Mouse (Mus musculus) ES-E14 (cell line): ENCODE results near the gene Fyn. TPM values are rescaled to one million over a fixed set of nuclear protein-coding genes. Genes with fewer than 3 reads are reported as not detected.

ENCODE experiments used
- DNase-seq: peaks from one replicate; pipeline ENCODE4 v3.0.0-alpha.2; 2013; ENCODE audit warnings: low read depth, low spot score
- H3K27ac ChIP-seq: 2 replicates; pipeline ENCODE4 v1.5.1; 2012; ENCODE audit warnings: low read depth, mild to moderate bottlenecking, low read length, moderate library complexity, mixed read lengths; ENCODE audit not compliant: poor library complexity, insufficient read depth, severe bottlenecking
- H3K36me3 ChIP-seq: 2 replicates; pipeline ENCODE4 v1.6.1; 2012; ENCODE audit warnings: mild to moderate bottlenecking, low read length, moderate library complexity, mixed read lengths; ENCODE audit not compliant: control insufficient read depth, poor library complexity, insufficient read depth, severe bottlenecking
- H3K4me1 ChIP-seq, 2 experiments: fragments of 150-350 bp in 1 of 2; sonication (generic) in 1 of 2; 2 replicates each; pipeline ENCODE4 v1.6.1; 2012; ENCODE audit warnings: low read length in 2 of 2, mild to moderate bottlenecking in 1 of 2, mixed read lengths in 1 of 2; ENCODE audit not compliant: control insufficient read depth in 2 of 2, insufficient read depth in 2 of 2, poor library complexity in 1 of 2
- H3K4me3 ChIP-seq, 2 experiments: fragments of 150-350 bp in 1 of 2; sonication (generic) in 1 of 2; 2 replicates each; pipeline ENCODE4 v1.5.1; 2012; ENCODE audit warnings: low read length in 2 of 2, low read depth in 1 of 2, mild to moderate bottlenecking in 1 of 2, mixed read lengths in 1 of 2; ENCODE audit not compliant: insufficient read depth in 1 of 2, poor library complexity in 1 of 2, severe bottlenecking in 1 of 2
- H3K9ac ChIP-seq: 2 replicates; pipeline ENCODE4 v1.6.1; 2012; ENCODE audit warnings: low read depth, mild to moderate bottlenecking, low read length, mixed read lengths; ENCODE audit not compliant: poor library complexity, insufficient read depth, severe bottlenecking
- H3K9me3 ChIP-seq: fragments of 150-350 bp; sonication (generic); 2 replicates; pipeline ENCODE4 v1.6.1; 2012; ENCODE audit warnings: low read depth, mild to moderate bottlenecking, low read length; ENCODE audit not compliant: control insufficient read depth, insufficient read depth
- CHD2 ChIP-seq: IDR thresholded peaks from 2 replicates; pipeline ENCODE4 v1.6.1; 2014; ENCODE audit warnings: mild to moderate bottlenecking, low read depth, low read length, inconsistent platforms
- HCFC1 ChIP-seq: IDR thresholded peaks from 2 replicates; pipeline ENCODE4 v1.6.1; 2012; ENCODE audit warnings: low read length, inconsistent platforms, borderline replicate concordance; ENCODE audit not compliant: insufficient read depth
- MAFK ChIP-seq: IDR thresholded peaks from 2 replicates; pipeline ENCODE4 v1.6.1; 2014; ENCODE audit warnings: mild to moderate bottlenecking, low read depth, low read length, inconsistent platforms; ENCODE audit not compliant: insufficient read depth
- ZC3H11A ChIP-seq: IDR thresholded peaks from 2 replicates; pipeline ENCODE4 v1.6.1; 2012; ENCODE audit warnings: low read depth, mild to moderate bottlenecking, inconsistent platforms, low read length, borderline replicate concordance
- ZNF384 ChIP-seq: IDR thresholded peaks from 2 replicates; pipeline ENCODE4 v1.6.1; 2012; ENCODE audit warnings: low read depth, low read length, inconsistent platforms
- in situ Hi-C, 2 experiments: fragments of 600-800 bp; cut with MboI; formaldehyde crosslinking; loops; one replicate each; pipeline ENCODE4 v1.15.1; 2025; ENCODE audit warnings: low sequenced_read_pairs in 2 of 2, inconsistent platforms in 1 of 2; ENCODE audit not compliant: unreplicated experiment in 2 of 2
- total RNA-seq: library from RNA; depleted of rRNA; stranded (reverse); fragments of 300-350 nt; gene quantifications from 2 replicates; pipeline ENCODE4 v1.2.3, GENCODE M21; 2012

Gene Fyn
- total RNA-seq, 1 experiment: 14.6 TPM

- TF ChIP-seq HCFC1: no peak
- TF ChIP-seq ZC3H11A: no peak
- no peak for TF ChIP-seq MAFK
- no peak for TF ChIP-seq CHD2
- TF ChIP-seq ZNF384: no peak
- Histone ChIP-seq H3K9ac (no peak overlapping the region), H3K36me3 (no peaks in the 10 kb centered on the region; the same call in 1 of the 2 replicates), H3K4me3 (no peak overlapping the region), H3K9me3 (no peaks in the 10 kb centered on the region), H3K4me1 (peaks cover 22 to 24% of the 10 kb centered on the region in 2 experiments), H3K27ac (no peak overlapping the region)
- DNase-seq: no peak
- in situ Hi-C loops: no loop called here
These were observed 163.5 kb downstream of the Fyn start for GRCm38 (mm10) chr10:39532008-39532740.

DNA sequence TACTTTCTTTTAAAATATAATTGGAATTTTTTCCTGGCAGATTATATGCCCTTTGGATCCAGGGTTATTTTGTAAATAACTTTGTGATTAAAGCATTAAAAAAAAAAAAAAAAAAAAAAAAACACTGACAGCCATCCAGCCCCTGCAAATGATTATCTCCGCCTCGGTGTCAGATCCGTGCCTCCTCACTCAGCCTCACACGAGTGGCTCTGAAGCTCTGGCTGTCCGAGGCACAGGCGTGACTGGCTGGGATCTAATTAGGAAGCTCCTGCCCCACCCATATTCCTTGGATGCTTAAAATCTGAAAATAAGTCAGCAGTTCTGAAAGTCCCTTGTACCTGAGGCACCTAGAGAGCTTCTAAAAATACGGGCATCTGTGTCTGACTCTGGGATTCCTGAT is 164.2 kb downstream of the Fyn start:
- DNase-seq: no peak
- H3K4me3 ChIP-seq: no peak overlapping the region
- no peak for TF ChIP-seq HCFC1
- no peak for TF ChIP-seq CHD2
- TF ChIP-seq ZC3H11A: no peak
- TF ChIP-seq MAFK: no peak
- TF ChIP-seq ZNF384: no peak
- H3K9ac ChIP-seq: no peak overlapping the region
- H3K4me1 ChIP-seq: peaks cover 20 to 24% of the 10 kb centered on the region in 2 experiments
- H3K9me3 ChIP-seq: no peaks in the 10 kb centered on the region
- no peak overlapping the region for H3K27ac ChIP-seq
- H3K36me3 ChIP-seq: no peaks in the 10 kb centered on the region; the same call in 1 of the 2 replicates
- in situ Hi-C loops: no loop called here

GRCm38 (mm10) chr10:39534324-39535026 is 165.8 kb downstream of the Fyn start:
- H3K36me3 ChIP-seq: no peaks in the 10 kb centered on the region; the same call in 1 of the 2 replicates
- H3K9ac ChIP-seq: no peak overlapping the region
- H3K4me1 ChIP-seq: peaks cover 20 to 23% of the 10 kb centered on the region in 2 experiments
- H3K4me3 ChIP-seq: no peak overlapping the region
- H3K27ac ChIP-seq: no peak overlapping the region
- TF ChIP-seq ZNF384: no peak
- no peak for DNase-seq
- no peaks in the 10 kb centered on the region for H3K9me3 ChIP-seq
- in situ Hi-C loops: no loop called here

DNA sequence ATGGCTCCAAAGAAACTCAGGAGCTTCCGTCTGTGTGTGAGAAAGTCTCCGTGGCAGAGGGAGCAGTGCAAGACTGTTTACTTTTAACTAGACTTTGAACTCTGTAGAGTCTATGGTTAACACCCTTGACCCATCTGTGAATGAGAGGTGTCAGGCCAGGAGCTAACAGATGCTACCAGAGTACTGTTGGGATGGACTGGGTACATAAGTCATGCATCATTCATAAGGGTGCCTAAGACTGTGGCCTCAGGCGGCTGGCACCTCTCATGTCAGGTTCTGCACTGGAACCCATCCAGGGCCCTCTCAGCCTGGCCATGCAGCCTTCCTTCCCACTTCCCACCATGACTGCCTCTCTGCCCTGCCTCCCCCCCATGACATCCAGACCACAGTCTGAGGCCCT is 166.7 kb downstream of the Fyn start:
- Histone ChIP-seq H3K4me1 (peaks cover 20 to 23% of the 10 kb centered on the region in 2 experiments), H3K36me3 (no peaks in the 10 kb centered on the region; the same call in 1 of the 2 replicates), H3K9me3 (no peaks in the 10 kb centered on the region), H3K9ac (no peak overlapping the region), H3K27ac (peak overlapping the region; percentile 27; the same call in 1 of the 2 replicates), H3K4me3 (no peak overlapping the region)
- no peak for DNase-seq
- in situ Hi-C loops: no loop called here
- TF ChIP-seq ZC3H11A (no peak), MAFK (no peak), ZNF384 (no peak), HCFC1 (no peak), CHD2 (no peak)
